Mouse (Mus musculus) bone marrow, adult 2 months (tissue): ENCODE measurements around the gene Cmtm4.

Source experiments
- CTCF ChIP-seq: fragments of 200-500 bp; IDR thresholded peaks from 2 replicates; pipeline ENCODE4 v1.5.1; 2011; ENCODE audit warnings: low read length, control low read depth; ENCODE audit not compliant: control insufficient read depth, insufficient read depth
- POLR2A ChIP-seq: fragments of 200-500 bp; IDR thresholded peaks from 2 replicates; pipeline ENCODE4 v1.6.1; 2011; ENCODE audit warnings: low read depth, mild to moderate bottlenecking, control low read depth, low read length, borderline replicate concordance; ENCODE audit not compliant: control insufficient read depth

- TF ChIP-seq CTCF: no peak
- TF ChIP-seq POLR2A: no peak
Observed at GRCm38 (mm10) chr8:104437494-104438135, 42.0 kb upstream of the Cmtm4 start.
